Comparison of ENCODE assay signal across 12 mouse cellular contexts in the genomic region with DNA sequence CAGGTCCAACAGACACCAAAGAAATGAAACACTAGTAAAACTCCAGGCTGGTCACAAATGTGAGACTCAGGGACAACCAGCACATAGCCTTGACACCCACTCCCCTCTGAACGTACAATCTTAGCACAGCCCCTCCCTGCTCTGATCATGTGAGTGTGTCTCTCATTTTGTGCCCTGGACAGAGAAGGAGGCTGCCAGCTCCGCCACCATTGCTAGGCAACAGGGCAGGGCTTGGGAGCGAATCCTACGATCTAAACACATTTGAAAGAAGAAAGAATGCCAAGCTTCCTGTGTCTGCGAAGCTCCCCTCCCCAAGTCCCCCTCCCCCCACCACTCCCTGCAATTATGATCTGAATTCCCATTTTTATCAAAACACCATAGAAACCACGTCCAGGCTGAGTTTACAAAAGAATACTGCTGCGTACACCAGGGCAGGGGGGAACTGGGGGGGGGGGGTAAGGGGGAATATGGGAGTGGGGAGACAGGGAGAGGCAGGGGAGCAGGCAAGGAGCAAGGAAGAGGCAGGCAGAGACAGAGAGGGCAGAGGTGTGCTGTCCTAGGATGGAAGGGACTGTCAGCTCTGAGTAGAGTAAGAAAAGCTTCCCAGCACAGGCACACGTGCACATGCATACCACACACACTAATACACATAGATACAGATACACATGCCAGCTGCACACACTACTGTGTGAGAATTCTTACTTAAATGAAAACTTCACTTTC. TPM values are rescaled to one million over a fixed set of nuclear protein-coding genes. Genes with fewer than 3 reads are reported as not detected.
A peak's percentile ranks its signal among the peaks of the same experiment; 100 is the strongest.
DNase-seq lines count a peak whose midpoint lies in the region; ATAC-seq and TF ChIP-seq lines count a peak whose summit lies in the region.
"Had no signal": no experiment of that assay in that cellular context is flagged by ENCODE, and none has a peak within 500 bp of the region (broad histone marks: within the 10 kb centered on the region; RNA-seq: fewer than 3 reads in every experiment).

No protein-coding gene starts in this region.

- WGBS in kidney, postnatal 0 days, result 34% methylated on average over 8 of the region's 8 CpGs
- WGBS in kidney, embryonic 15.5 days, result 32% methylated on average over 8 of the region's 8 CpGs
- WGBS in forebrain, embryonic 12.5 days, result 13% methylated on average over 8 of the region's 8 CpGs
- 3% methylated on average over 8 of the region's 8 CpGs for WGBS in midbrain, embryonic 14.5 days

- no peak overlapping the region for H3K4me3 ChIP-seq in kidney, postnatal 0 days (replicated peaks; ENCODE audit: low read depth, low read length)
- H3K4me3 ChIP-seq in kidney, embryonic 15.5 days (replicated peaks), result no peak overlapping the region
- H3K4me3 ChIP-seq in forebrain, embryonic 12.5 days (replicated peaks), result no peak overlapping the region; the same call in 1 of the 2 replicates
- H3K4me3 ChIP-seq in midbrain, embryonic 14.5 days (replicated peaks; ENCODE audit: low read depth, low read length), result no peak overlapping the region
- H3K4me3 ChIP-seq: myocyte had no signal

- H3K36me3 ChIP-seq in kidney, postnatal 0 days (ENCODE audit: insufficient read depth, low read length), result no peaks in the 10 kb centered on the region
- no peaks in the 10 kb centered on the region for H3K36me3 ChIP-seq in kidney, embryonic 15.5 days
- H3K36me3 ChIP-seq in forebrain, embryonic 12.5 days (replicated peaks), result no peaks in the 10 kb centered on the region
- H3K36me3 ChIP-seq in midbrain, embryonic 14.5 days (ENCODE audit: control insufficient read depth, insufficient read depth, low read length), result no peaks in the 10 kb centered on the region

- TF ChIP-seq CTCF in kidney, postnatal 0 days (IDR thresholded peaks at IDR 0.05; ENCODE audit: low read depth), result no peak

- H3K4me1 ChIP-seq in kidney, postnatal 0 days (replicated peaks; ENCODE audit: insufficient read depth, low read length), result no peaks in the 10 kb centered on the region
- H3K4me1 ChIP-seq in kidney, embryonic 15.5 days, result peaks cover 8% of the 10 kb centered on the region; the same call in 1 of the 2 replicates
- H3K4me1 ChIP-seq in forebrain, embryonic 12.5 days, result peaks cover 17% of the 10 kb centered on the region
- H3K4me1 ChIP-seq in midbrain, embryonic 14.5 days (ENCODE audit: control insufficient read depth, insufficient read depth, low read length), result peaks cover 7% of the 10 kb centered on the region

- no peak overlapping the region for H3K9ac ChIP-seq in kidney, postnatal 0 days (ENCODE audit: low read depth, low read length)
- no peak overlapping the region for H3K9ac ChIP-seq in kidney, embryonic 15.5 days
- peak overlapping the region; percentile 12; the same call in 1 of the 2 replicates for H3K9ac ChIP-seq in forebrain, embryonic 12.5 days
- H3K9ac ChIP-seq in midbrain, embryonic 14.5 days (replicated peaks; ENCODE audit: low read length), result no peak overlapping the region; the same call in 1 of the 2 replicates

- intact Hi-C loops in gastrocnemius, postnatal 14 days (cut with DNase I; ENCODE audit: low total_unique reads), result no loop called here

- no peak for ATAC-seq in kidney, postnatal 0 days (replicated peaks; ENCODE audit: low FRiP score, low read depth)
- ATAC-seq in kidney, embryonic 15.5 days (replicated peaks; ENCODE audit: low FRiP score), result no peak; the same call in 1 of the 2 replicates
- ATAC-seq in forebrain, embryonic 12.5 days (ENCODE audit: low FRiP score), result peak; percentile 86
- peak; percentile 78 for ATAC-seq in midbrain, embryonic 14.5 days (ENCODE audit: low FRiP score, low TSS enrichment)
- ATAC-seq: CD4-positive, CD25-positive, alpha-beta regulatory T cell, adult 4 months had no signal

- no peaks in the 10 kb centered on the region for H3K9me3 ChIP-seq in kidney, postnatal 0 days (replicated peaks; ENCODE audit: low read length)
- H3K9me3 ChIP-seq in kidney, embryonic 15.5 days (replicated peaks), result no peaks in the 10 kb centered on the region
- H3K9me3 ChIP-seq in forebrain, embryonic 12.5 days, result no peaks in the 10 kb centered on the region
- no peaks in the 10 kb centered on the region for H3K9me3 ChIP-seq in midbrain, embryonic 14.5 days (ENCODE audit: control insufficient read depth, low read length)

- H3K4me2 ChIP-seq in kidney, postnatal 0 days (ENCODE audit: low read length), result peak overlapping the region; percentile 10; the same call in 1 of the 2 replicates
- no peak overlapping the region for H3K4me2 ChIP-seq in kidney, embryonic 15.5 days
- peak overlapping the region; percentile 43 for H3K4me2 ChIP-seq in forebrain, embryonic 12.5 days
- peak overlapping the region; percentile 42 for H3K4me2 ChIP-seq in midbrain, embryonic 14.5 days (ENCODE audit: low read length)

- H3K27me3 ChIP-seq in kidney, postnatal 0 days (ENCODE audit: insufficient read depth, low read length), result no peaks in the 10 kb centered on the region
- no peaks in the 10 kb centered on the region for H3K27me3 ChIP-seq in kidney, embryonic 15.5 days
- H3K27me3 ChIP-seq in forebrain, embryonic 12.5 days, result no peaks in the 10 kb centered on the region
- H3K27me3 ChIP-seq in midbrain, embryonic 14.5 days (ENCODE audit: control insufficient read depth, insufficient read depth, low read length), result no peaks in the 10 kb centered on the region

- DNase-seq in kidney, postnatal 0 days (ENCODE audit: low spot score), result no peak
- peak; percentile 48 for DNase-seq in ZHBTc4 (ENCODE audit: low read depth, low spot score)
- peak; percentile 79 for DNase-seq in midbrain, embryonic 14.5 days
- DNase-seq in gastrocnemius, postnatal 14 days, result no peak
- no peak for DNase-seq in spleen, postnatal 36 days (ENCODE audit: low spot score in 2 of 2)
- no peak for DNase-seq in kidney, postnatal 10 days
- DNase-seq: kidney, postnatal 14 days had no signal

- H3K27ac ChIP-seq in kidney, postnatal 0 days, result no peak overlapping the region
- no peak overlapping the region for H3K27ac ChIP-seq in kidney, embryonic 15.5 days
- peak overlapping the region; percentile 75 for H3K27ac ChIP-seq in forebrain, embryonic 12.5 days
- H3K27ac ChIP-seq in midbrain, embryonic 14.5 days (replicated peaks; ENCODE audit: low read depth, low read length), result 0 out of 2 replicates have a peak overlapping the region, but pooled peaks have one; percentile 21

RNA-seq across cellular contexts. Expression of gene Mrgbp, which starts 33.6 kb away (rescaled TPM):
- 32.1 and 34.1 TPM in 2 replicates for polyA plus RNA-seq in kidney, postnatal 0 days (2015; fragmentation: Nextera tagmentation; extraction: Ambion mirVana)
- polyA plus RNA-seq in kidney, embryonic 15.5 days (2015; fragmentation: Nextera tagmentation; extraction: Ambion mirVana), result 43.4 and 44.8 TPM in 2 replicates
- polyA plus RNA-seq in forebrain, embryonic 12.5 days (2016; fragmentation: Nextera tagmentation; extraction: Ambion mirVana), result 49.7 and 50.5 TPM in 2 replicates
- polyA plus RNA-seq in midbrain, embryonic 14.5 days (2014; fragmentation: Nextera tagmentation; extraction: Ambion mirVana), result 46.8 and 49.5 TPM in 2 replicates
- 1 to 10 TPM; 4.7 to 5.3 TPM for total RNA-seq in gastrocnemius, postnatal 14 days (2021)

RNA-seq across cellular contexts. Expression of gene Ogfr, which starts 41.5 kb away (rescaled TPM):
- 52.1 and 54.5 TPM in 2 replicates for polyA plus RNA-seq in kidney, postnatal 0 days (2015; fragmentation: Nextera tagmentation; extraction: Ambion mirVana)
- 63.8 and 76.1 TPM in 2 replicates for polyA plus RNA-seq in kidney, embryonic 15.5 days (2015; fragmentation: Nextera tagmentation; extraction: Ambion mirVana)
- 96.7 and 96.8 TPM in 2 replicates for polyA plus RNA-seq in forebrain, embryonic 12.5 days (2016; fragmentation: Nextera tagmentation; extraction: Ambion mirVana)
- 97.7 and 105 TPM in 2 replicates for polyA plus RNA-seq in midbrain, embryonic 14.5 days (2014; fragmentation: Nextera tagmentation; extraction: Ambion mirVana)
- total RNA-seq in gastrocnemius, postnatal 14 days (2021), result 10 to 100 TPM; 22.5 to 25.2 TPM

RNA-seq across cellular contexts. Expression of gene Ntsr1, which starts 47.8 kb away (rescaled TPM):
- 4.4 and 4.9 TPM in 2 replicates for polyA plus RNA-seq in kidney, postnatal 0 days (2015; fragmentation: Nextera tagmentation; extraction: Ambion mirVana)
- 8.6 and 9.7 TPM in 2 replicates for polyA plus RNA-seq in kidney, embryonic 15.5 days (2015; fragmentation: Nextera tagmentation; extraction: Ambion mirVana)
- polyA plus RNA-seq in forebrain, embryonic 12.5 days (2016; fragmentation: Nextera tagmentation; extraction: Ambion mirVana), result 0.55 and 0.67 TPM in 2 replicates
- polyA plus RNA-seq in midbrain, embryonic 14.5 days (2014; fragmentation: Nextera tagmentation; extraction: Ambion mirVana), result 0.89 and 1.3 TPM in 2 replicates
- not detected for total RNA-seq in gastrocnemius, postnatal 14 days (2021)
- total RNA-seq: liver, adult 2 months had no signal
- polyA plus RNA-seq: CD4-positive, CD25-positive, alpha-beta regulatory T cell, adult 4 months; liver, adult 2 months; myocyte had no signal

RNA-seq across cellular contexts. Expression of gene Col9a3, which starts 50.0 kb away (rescaled TPM):
- polyA plus RNA-seq in kidney, postnatal 0 days (2015; fragmentation: Nextera tagmentation; extraction: Ambion mirVana), result 4.0 and 5.1 TPM in 2 replicates
- polyA plus RNA-seq in kidney, embryonic 15.5 days (2015; fragmentation: Nextera tagmentation; extraction: Ambion mirVana), result 8.8 and 9.8 TPM in 2 replicates
- polyA plus RNA-seq in forebrain, embryonic 12.5 days (2016; fragmentation: Nextera tagmentation; extraction: Ambion mirVana), result 25.7 and 28.6 TPM in 2 replicates
- 26.6 and 27.7 TPM in 2 replicates for polyA plus RNA-seq in midbrain, embryonic 14.5 days (2014; fragmentation: Nextera tagmentation; extraction: Ambion mirVana)
- under 1 TPM; 0.29 to 0.97 TPM for total RNA-seq in gastrocnemius, postnatal 14 days (2021)
- total RNA-seq: liver, adult 2 months had no signal

Comparison
In these comparisons a context has a peak if more than half of its experiments do, and no peak if none do; other contexts are left out.
1. ATAC-seq: peak in forebrain, embryonic 12.5 days (single experiment) and midbrain, embryonic 14.5 days (single experiment); none in kidney, postnatal 0 days (single experiment) and kidney, embryonic 15.5 days (single experiment).
2. DNase-seq: peak in ZHBTc4 (single experiment) and midbrain, embryonic 14.5 days (single experiment); none in kidney, postnatal 0 days (single experiment), gastrocnemius, postnatal 14 days (single experiment), spleen, postnatal 36 days (0 of 2) and kidney, postnatal 10 days (single experiment).
3. H3K27ac ChIP-seq: peak in forebrain, embryonic 12.5 days (single experiment) and midbrain, embryonic 14.5 days (single experiment); none in kidney, postnatal 0 days (single experiment) and kidney, embryonic 15.5 days (single experiment).